Mouse (Mus musculus): ENCODE results near the gene Srgap3. TPM values are rescaled to one million over a fixed set of nuclear protein-coding genes. Genes with fewer than 3 reads are reported as not detected.

Srgap3 gene
- total and polyA plus RNA-seq, 2 experiments from 2014 or later: 0.33 TPM; not detected in 1

DNA sequence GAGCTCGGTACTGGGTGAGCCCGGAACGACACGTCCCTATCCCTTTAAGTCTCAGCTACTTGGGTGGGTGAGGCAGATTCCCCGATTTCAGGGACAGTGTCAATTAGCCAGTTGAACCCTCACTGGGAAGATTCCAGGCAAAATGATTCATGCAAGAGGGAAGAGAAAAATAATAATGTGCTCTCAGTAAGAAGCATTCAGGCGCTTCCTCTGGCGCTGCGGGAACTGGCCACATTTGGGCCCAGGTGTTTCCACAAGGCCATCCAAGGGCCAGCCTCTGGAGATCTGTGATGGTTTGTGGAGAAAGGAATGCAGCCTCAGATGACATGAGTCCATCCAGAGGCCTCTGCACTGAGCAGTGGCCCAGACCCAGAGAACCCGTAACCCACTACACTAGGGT lies 100.2 kb downstream of the Srgap3 start:
- H3K9ac ChIP-seq (replicated peaks; ENCODE audit: low read depth, low read length): no peak overlapping the region
- ATAC-seq (ENCODE audit: insufficient read depth, low read depth): no peak
- no peaks in the 10 kb centered on the region for H3K9me3 ChIP-seq (replicated peaks; ENCODE audit: control insufficient read depth, low read length)
- H3K27ac ChIP-seq (ENCODE audit: low read depth): no peak overlapping the region
- no peak overlapping the region for H3K4me3 ChIP-seq (ENCODE audit: low read depth, low read length)
- no peaks in the 10 kb centered on the region for H3K27me3 ChIP-seq (ENCODE audit: control insufficient read depth, insufficient read depth, low read length)
- no peaks in the 10 kb centered on the region for H3K4me1 ChIP-seq (ENCODE audit: control insufficient read depth, insufficient read depth)
- H3K36me3 ChIP-seq (replicated peaks; ENCODE audit: control insufficient read depth, insufficient read depth, low read length): no peaks in the 10 kb centered on the region
- WGBS: 90% methylated on average over 9 of the region's 9 CpGs
- TF ChIP-seq EP300 (IDR thresholded peaks at IDR 0.05; ENCODE audit: low read depth): no peak
- no peak for TF ChIP-seq CTCF (IDR thresholded peaks at IDR 0.05; ENCODE audit: low read depth)
- DNase-seq (ENCODE audit: low spot score): no peak
- H3K4me2 ChIP-seq (ENCODE audit: low read depth, low read length): no peak overlapping the region

- Histone ChIP-seq H3K27ac (ENCODE audit: low read depth) (no peak overlapping the region), H3K36me3 (replicated peaks; ENCODE audit: control insufficient read depth, insufficient read depth, low read length) (no peaks in the 10 kb centered on the region), H3K4me2 (ENCODE audit: low read depth, low read length) (no peak overlapping the region), H3K27me3 (ENCODE audit: control insufficient read depth, insufficient read depth, low read length) (no peaks in the 10 kb centered on the region), H3K4me3 (ENCODE audit: low read depth, low read length) (no peak overlapping the region), H3K9me3 (replicated peaks; ENCODE audit: control insufficient read depth, low read length) (no peaks in the 10 kb centered on the region), H3K9ac (replicated peaks; ENCODE audit: low read depth, low read length) (no peak overlapping the region), H3K4me1 (ENCODE audit: control insufficient read depth, insufficient read depth) (no peaks in the 10 kb centered on the region)
- TF ChIP-seq EP300 (IDR thresholded peaks at IDR 0.05; ENCODE audit: low read depth) (no peak), CTCF (IDR thresholded peaks at IDR 0.05; ENCODE audit: low read depth) (no peak)
- DNase-seq (ENCODE audit: low spot score): no peak
- ATAC-seq (ENCODE audit: insufficient read depth, low read depth): no peak
- 77% methylated on average over 5 of the region's 5 CpGs for WGBS
Measured at GRCm38 (mm10) chr6:112842426-112842825, 104.6 kb downstream of the Srgap3 start.

- Histone ChIP-seq H3K36me3 (replicated peaks; ENCODE audit: control insufficient read depth, insufficient read depth, low read length) (no peaks in the 10 kb centered on the region), H3K27ac (ENCODE audit: low read depth) (no peak overlapping the region), H3K4me2 (ENCODE audit: low read depth, low read length) (no peak overlapping the region), H3K4me3 (ENCODE audit: low read depth, low read length) (no peak overlapping the region), H3K9me3 (replicated peaks; ENCODE audit: control insufficient read depth, low read length) (no peaks in the 10 kb centered on the region), H3K4me1 (ENCODE audit: control insufficient read depth, insufficient read depth) (no peaks in the 10 kb centered on the region), H3K27me3 (ENCODE audit: control insufficient read depth, insufficient read depth, low read length) (no peaks in the 10 kb centered on the region), H3K9ac (replicated peaks; ENCODE audit: low read depth, low read length) (no peak overlapping the region)
- ATAC-seq (ENCODE audit: insufficient read depth, low read depth): no peak
- DNase-seq (ENCODE audit: low spot score): no peak
- 63% methylated on average over 5 of the region's 5 CpGs for WGBS
- TF ChIP-seq EP300 (IDR thresholded peaks at IDR 0.05; ENCODE audit: low read depth) (no peak), CTCF (IDR thresholded peaks at IDR 0.05; ENCODE audit: low read depth) (no peak)
Measured at GRCm38 (mm10) chr6:112840400-112840799, 106.7 kb downstream of the Srgap3 start.

GRCm38 (mm10) chr6:112839391-112839790 lies 107.7 kb downstream of the Srgap3 start:
- Histone ChIP-seq H3K4me3 (ENCODE audit: low read depth, low read length) (no peak overlapping the region), H3K4me1 (ENCODE audit: control insufficient read depth, insufficient read depth) (no peaks in the 10 kb centered on the region), H3K27me3 (ENCODE audit: control insufficient read depth, insufficient read depth, low read length) (no peaks in the 10 kb centered on the region), H3K9ac (replicated peaks; ENCODE audit: low read depth, low read length) (no peak overlapping the region), H3K27ac (ENCODE audit: low read depth) (no peak overlapping the region), H3K36me3 (replicated peaks; ENCODE audit: control insufficient read depth, insufficient read depth, low read length) (no peaks in the 10 kb centered on the region), H3K4me2 (ENCODE audit: low read depth, low read length) (no peak overlapping the region), H3K9me3 (replicated peaks; ENCODE audit: control insufficient read depth, low read length) (no peaks in the 10 kb centered on the region)
- no peak for ATAC-seq (ENCODE audit: insufficient read depth, low read depth)
- WGBS: 54% methylated on average over 3 of the region's 3 CpGs
- no peak for TF ChIP-seq EP300 (IDR thresholded peaks at IDR 0.05; ENCODE audit: low read depth)
- no peak for TF ChIP-seq CTCF (IDR thresholded peaks at IDR 0.05; ENCODE audit: low read depth)
- no peak for DNase-seq (ENCODE audit: low spot score)

DNA sequence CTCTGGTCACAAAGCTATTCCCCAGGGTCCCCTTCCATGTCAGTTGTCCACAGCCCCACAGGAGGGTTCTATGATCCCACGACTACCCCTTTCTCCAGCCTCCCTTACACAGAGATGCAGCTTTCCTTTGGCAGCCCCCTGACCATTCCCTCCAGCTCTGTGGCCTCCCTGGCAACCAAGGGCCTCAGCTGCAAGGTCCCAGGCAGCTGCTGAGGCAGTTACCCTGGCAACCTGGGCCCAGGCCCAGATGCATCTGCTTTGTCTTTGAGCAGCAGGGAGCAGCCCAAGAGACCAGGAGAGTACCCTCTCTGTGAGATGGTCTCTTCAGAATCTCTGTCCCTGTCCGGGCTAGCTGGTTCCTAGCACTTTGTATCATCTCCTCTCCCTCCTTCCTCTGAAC lies 108.2 kb downstream of the Srgap3 start:
- H3K9me3 ChIP-seq (replicated peaks; ENCODE audit: control insufficient read depth, low read length): no peaks in the 10 kb centered on the region
- TF ChIP-seq EP300 (IDR thresholded peaks at IDR 0.05; ENCODE audit: low read depth) (no peak), CTCF (IDR thresholded peaks at IDR 0.05; ENCODE audit: low read depth) (no peak)
- H3K4me3 ChIP-seq (ENCODE audit: low read depth, low read length): no peak overlapping the region
- H3K4me2 ChIP-seq (ENCODE audit: low read depth, low read length): no peak overlapping the region
- H3K4me1 ChIP-seq (ENCODE audit: control insufficient read depth, insufficient read depth): no peaks in the 10 kb centered on the region
- no peaks in the 10 kb centered on the region for H3K27me3 ChIP-seq (ENCODE audit: control insufficient read depth, insufficient read depth, low read length)
- no peak overlapping the region for H3K27ac ChIP-seq (ENCODE audit: low read depth)
- DNase-seq (ENCODE audit: low spot score) (no peak), ATAC-seq (ENCODE audit: insufficient read depth, low read depth) (no peak)
- WGBS: 69% methylated on average over 2 of the region's 2 CpGs
- H3K9ac ChIP-seq (replicated peaks; ENCODE audit: low read depth, low read length): no peak overlapping the region
- no peaks in the 10 kb centered on the region for H3K36me3 ChIP-seq (replicated peaks; ENCODE audit: control insufficient read depth, insufficient read depth, low read length)

DNA sequence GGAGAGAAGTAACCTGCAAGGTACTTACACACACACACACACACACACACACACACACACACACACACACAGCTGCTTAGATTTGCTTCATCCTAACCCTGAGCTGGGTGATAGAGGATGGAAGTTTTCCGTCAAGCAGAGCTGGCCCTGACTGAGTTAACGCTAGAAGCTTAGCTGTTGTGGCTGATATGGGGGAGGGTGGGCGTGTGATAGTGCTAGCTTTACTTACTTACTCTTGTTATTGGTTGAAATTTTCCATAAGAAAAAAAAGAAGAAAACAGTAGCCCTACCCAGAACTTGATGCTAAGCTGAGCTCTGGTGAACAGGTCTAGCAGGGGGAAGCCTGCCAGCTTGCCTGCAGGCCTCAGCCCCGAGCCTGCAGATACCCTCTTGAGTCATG lies 110.4 kb downstream of the Srgap3 start:
- no peaks in the 10 kb centered on the region for H3K27me3 ChIP-seq (ENCODE audit: control insufficient read depth, insufficient read depth, low read length)
- no peak overlapping the region for H3K4me3 ChIP-seq (ENCODE audit: low read depth, low read length)
- no peaks in the 10 kb centered on the region for H3K36me3 ChIP-seq (replicated peaks; ENCODE audit: control insufficient read depth, insufficient read depth, low read length)
- H3K4me2 ChIP-seq (ENCODE audit: low read depth, low read length): no peak overlapping the region
- no peaks in the 10 kb centered on the region for H3K4me1 ChIP-seq (ENCODE audit: control insufficient read depth, insufficient read depth)
- WGBS: 54% methylated on average over 4 of the region's 4 CpGs
- no peak overlapping the region for H3K9ac ChIP-seq (replicated peaks; ENCODE audit: low read depth, low read length)
- DNase-seq (ENCODE audit: low spot score) (no peak), ATAC-seq (ENCODE audit: insufficient read depth, low read depth) (no peak)
- H3K9me3 ChIP-seq (replicated peaks; ENCODE audit: control insufficient read depth, low read length): no peaks in the 10 kb centered on the region
- no peak overlapping the region for H3K27ac ChIP-seq (ENCODE audit: low read depth)
- TF ChIP-seq EP300 (IDR thresholded peaks at IDR 0.05; ENCODE audit: low read depth): no peak
- TF ChIP-seq CTCF (IDR thresholded peaks at IDR 0.05; ENCODE audit: low read depth): no peak
